Mouse (Mus musculus) erythroblast, embryonic 14.5 days (primary cell): Measurements from ENCODE around the gene Lrrc4.

Experiments used
- GATA1 ChIP-seq: IDR thresholded peaks from 2 replicates; pipeline ENCODE4 v1.6.1; 2012; ENCODE audit warnings: low read length, inconsistent platforms, mixed read lengths
- TAL1 ChIP-seq: IDR thresholded peaks from 3 replicates; pipeline ENCODE4 v1.6.1; 2012; ENCODE audit warnings: low read length, inconsistent platforms, mixed read lengths

DNA sequence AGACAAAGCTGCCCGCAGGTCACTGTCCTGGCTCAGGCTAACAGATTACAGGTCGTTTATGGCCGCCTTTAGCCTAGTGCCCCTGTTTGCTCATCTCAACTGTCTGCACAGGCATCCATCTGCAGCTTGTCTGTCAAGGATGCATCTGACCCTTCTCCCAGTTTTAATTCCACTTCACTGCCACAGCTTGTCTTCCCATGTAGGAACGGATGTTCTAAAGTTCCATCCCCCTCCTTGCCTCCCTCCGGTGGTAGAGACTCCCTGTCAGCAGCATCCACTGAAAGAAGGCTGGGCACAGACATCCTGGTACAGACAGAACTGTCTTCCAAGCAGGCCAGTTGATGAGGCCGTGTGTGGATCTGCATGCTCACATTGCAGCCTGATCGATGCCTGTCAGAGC is 20.8 kb upstream of the Lrrc4 start:
- TF ChIP-seq GATA1 (no peak), TAL1 (no peak)
